11 mouse cellular contexts compared by ENCODE assay signal in genomic region chr12:118994328-118995166, GRCm38 (mm10). TPM values are rescaled to one million over a fixed set of nuclear protein-coding genes. Genes with fewer than 3 reads are reported as not detected.
DNase-seq lines count a peak whose midpoint lies in the region; ATAC-seq lines count a peak whose summit lies in the region.
"Had no signal": no experiment of that assay in that cellular context is flagged by ENCODE, and none has a peak within 500 bp of the region (broad histone marks: within the 10 kb centered on the region; RNA-seq: fewer than 3 reads in every experiment).

No protein-coding gene starts in this region.

- 61% methylated on average over 1 of the region's 1 CpGs for WGBS in lung, embryonic 15.5 days
- 95% methylated on average over 1 of the region's 1 CpGs for WGBS in forebrain, embryonic 16.5 days

- H3K27ac ChIP-seq in lung, embryonic 15.5 days = no peak overlapping the region
- H3K27ac ChIP-seq in forebrain, embryonic 16.5 days (ENCODE audit: low read length) = no peak overlapping the region

- H3K9ac ChIP-seq in lung, embryonic 15.5 days = no peak overlapping the region
- no peak overlapping the region for H3K9ac ChIP-seq in forebrain, embryonic 16.5 days (replicated peaks; ENCODE audit: low read depth, low read length)

- H3K36me3 ChIP-seq in lung, embryonic 15.5 days = no peaks in the 10 kb centered on the region
- H3K36me3 ChIP-seq in splenic B cell, adult 2 months (ENCODE audit: control insufficient read depth, insufficient read depth, low read length, poor library complexity, severe bottlenecking) = no peaks in the 10 kb centered on the region
- no peaks in the 10 kb centered on the region for H3K36me3 ChIP-seq in forebrain, embryonic 16.5 days (ENCODE audit: control insufficient read depth, insufficient read depth)

- intact Hi-C loops in heart, postnatal 36 days (cut with DNase I) = loop anchor here (1.0 to 10.0 kb wide), 2 partner anchors 330 to 987 kb away; no protein-coding TSS in a partner anchor

- H3K4me1 ChIP-seq in lung, embryonic 15.5 days = no peaks in the 10 kb centered on the region
- no peaks in the 10 kb centered on the region for H3K4me1 ChIP-seq in forebrain, embryonic 16.5 days (replicated peaks; ENCODE audit: control insufficient read depth, insufficient read depth, low read length)

- H3K9me3 ChIP-seq in lung, embryonic 15.5 days = no peaks in the 10 kb centered on the region
- H3K9me3 ChIP-seq in forebrain, embryonic 16.5 days (ENCODE audit: control insufficient read depth, low read length) = no peaks in the 10 kb centered on the region

- peak; percentile 7 to 18 for DNase-seq in heart, adult 18-20 months
- DNase-seq in heart, postnatal 36 days = no peak
- no peak for DNase-seq in lung, postnatal 14 days
- peak; percentile 15 for DNase-seq in splenic B cell, adult 2 months (ENCODE audit: low read depth, low spot score)
- no peak for DNase-seq in cerebellum, postnatal 4 days (ENCODE audit: low spot score in 2 of 2)
- DNase-seq: cerebellum, adult 9-11 months; gastrocnemius, postnatal 25 days had no signal

- H3K4me3 ChIP-seq in lung, embryonic 15.5 days = no peak overlapping the region
- H3K4me3 ChIP-seq in forebrain, embryonic 16.5 days (replicated peaks; ENCODE audit: low read length) = no peak overlapping the region

- H3K27me3 ChIP-seq in lung, embryonic 15.5 days = no peaks in the 10 kb centered on the region
- no peaks in the 10 kb centered on the region for H3K27me3 ChIP-seq in splenic B cell, adult 2 months (ENCODE audit: control insufficient read depth, insufficient read depth, low read length, poor library complexity, severe bottlenecking)
- H3K27me3 ChIP-seq in forebrain, embryonic 16.5 days (replicated peaks; ENCODE audit: control insufficient read depth, insufficient read depth, low read length) = no peaks in the 10 kb centered on the region

- H3K4me2 ChIP-seq in lung, embryonic 15.5 days = no peak overlapping the region
- H3K4me2 ChIP-seq in forebrain, embryonic 16.5 days (ENCODE audit: low read length) = no peak overlapping the region

- peak; percentile 57; the same call in 1 of the 2 replicates for ATAC-seq in lung, embryonic 15.5 days (ENCODE audit: borderline replicate concordance, extremely low read depth, low FRiP score, low TSS enrichment)
- peak; percentile 87 to 96 for ATAC-seq in hematopoietic stem cell, adult 5-6 weeks (replicated peaks in 1 of 2; ENCODE audit: insufficient read depth in 1 of 2, low FRiP score in 2 of 2, low TSS enrichment in 1 of 2, low read depth in 1 of 2, poor library complexity in 2 of 2, severe bottlenecking in 2 of 2)
- ATAC-seq in forebrain, embryonic 16.5 days = no peak

RNA-seq across cellular contexts. Expression of gene Abcb5, which starts 28.3 kb away (rescaled TPM):
- total RNA-seq in heart, adult 18-20 months (2021) = not detected
- total RNA-seq in heart, postnatal 36 days (2021) = not detected
- polyA plus RNA-seq in lung, embryonic 15.5 days (2015; fragmentation: Nextera tagmentation; extraction: Ambion mirVana) = not detected in 2 replicates
- not detected in 2 replicates for total RNA-seq in hematopoietic stem cell, adult 5-6 weeks (2017)
- polyA plus RNA-seq in forebrain, embryonic 16.5 days (2015; fragmentation: Nextera tagmentation; extraction: Ambion mirVana) = not detected in 2 replicates
- total RNA-seq: gastrocnemius, postnatal 25 days; left cerebral cortex, postnatal 36 days had no signal

Comparison
In these comparisons a context has a peak if more than half of its experiments do, and no peak if none do; other contexts are left out.
1. DNase-seq: peak in heart, adult 18-20 months (2 of 2) and splenic B cell, adult 2 months (single experiment); none in heart, postnatal 36 days (0 of 2), lung, postnatal 14 days (single experiment) and cerebellum, postnatal 4 days (0 of 2).